Mouse (Mus musculus) MEL (cell line): ENCODE measurements around the gene Ctsl. TPM values are rescaled to one million over a fixed set of nuclear protein-coding genes. Genes with fewer than 3 reads are reported as not detected.

Experiments
- DNase-seq: peaks from one replicate; pipeline ENCODE4 v3.0.0; 2011; ENCODE audit warnings: low read depth, low spot score
- H3K27ac ChIP-seq: 2 replicates; pipeline ENCODE4 v1.5.1; 2012; ENCODE audit warnings: low read depth, mild to moderate bottlenecking, control low read depth, low read length, moderate library complexity; ENCODE audit not compliant: control insufficient read depth
- H3K27me3 ChIP-seq, 2 experiments: fragments of 150-350 bp in 1 of 2; sonication (generic) in 1 of 2; 2 replicates each; pipeline ENCODE4 v1.6.1; 2012; ENCODE audit warnings: low read length in 2 of 2, mild to moderate bottlenecking in 2 of 2, improper control_type of control experiment in 1 of 2, moderate library complexity in 1 of 2; ENCODE audit not compliant: insufficient read depth in 2 of 2, control insufficient read depth in 1 of 2
- H3K36me3 ChIP-seq, 2 experiments: 2 replicates each; pipeline ENCODE4 v1.6.1; 2012 to 2014; ENCODE audit warnings: low read length in 2 of 2, improper control_type of control experiment in 1 of 2, inconsistent platforms in 1 of 2, mild to moderate bottlenecking in 1 of 2; ENCODE audit not compliant: insufficient read depth in 2 of 2, control insufficient read depth in 1 of 2
- H3K4me1 ChIP-seq, 2 experiments: fragments of 150-350 bp in 1 of 2; sonication (generic) in 1 of 2; 2 replicates each; pipeline ENCODE4 v1.6.1; 2012; ENCODE audit warnings: low read length in 2 of 2, improper control_type of control experiment in 1 of 2, mild to moderate bottlenecking in 1 of 2; ENCODE audit not compliant: insufficient read depth in 2 of 2, control insufficient read depth in 1 of 2
- H3K4me3 ChIP-seq, 2 experiments: fragments of 150-350 bp in 1 of 2; sonication (generic) in 1 of 2; 2 replicates each; pipeline ENCODE4 v1.5.1; 2012; ENCODE audit warnings: low read depth in 2 of 2, low read length in 2 of 2, mild to moderate bottlenecking in 2 of 2, moderate library complexity in 2 of 2, control low read depth in 1 of 2, improper control_type of control experiment in 1 of 2; ENCODE audit not compliant: control insufficient read depth in 1 of 2, insufficient read depth in 1 of 2
- H3K79me2 ChIP-seq: 2 replicates; pipeline ENCODE4 v1.6.1; 2012; ENCODE audit warnings: mild to moderate bottlenecking, low read length, moderate library complexity; ENCODE audit not compliant: control insufficient read depth, poor library complexity, insufficient read depth
- H3K9ac ChIP-seq: 2 replicates; pipeline ENCODE4 v1.6.1; 2012; ENCODE audit warnings: low read depth, mild to moderate bottlenecking, control low read depth, low read length, moderate library complexity; ENCODE audit not compliant: control insufficient read depth, poor library complexity, severe bottlenecking
- H3K9me3 ChIP-seq: fragments of 150-350 bp; sonication (generic); replicated peaks from 2 replicates; pipeline ENCODE4 v1.6.1; 2012; ENCODE audit warnings: mild to moderate bottlenecking, low read length, improper control_type of control experiment, moderate library complexity; ENCODE audit not compliant: insufficient read depth
- BHLHE40 ChIP-seq: IDR thresholded peaks from 2 replicates; pipeline ENCODE4 v1.6.1; 2012; ENCODE audit warnings: low read depth, mild to moderate bottlenecking, inconsistent platforms, low read length, improper control_type of control experiment, borderline replicate concordance
- CHD2 ChIP-seq: IDR thresholded peaks from 2 replicates; pipeline ENCODE4 v1.6.1; 2011; ENCODE audit warnings: low read length, improper control_type of control experiment
- GATA1 ChIP-seq: IDR thresholded peaks from 2 replicates; pipeline ENCODE4 v1.6.1; 2011; ENCODE audit warnings: low read depth, low read length, improper control_type of control experiment
- HCFC1 ChIP-seq: IDR thresholded peaks from 2 replicates; pipeline ENCODE4 v1.6.1; 2012; ENCODE audit warnings: low read depth, mild to moderate bottlenecking, inconsistent platforms, low read length, improper control_type of control experiment, moderate library complexity
- MAX ChIP-seq: IDR thresholded peaks from 2 replicates; pipeline ENCODE4 v1.6.1; 2011; ENCODE audit warnings: low read length, improper control_type of control experiment
- MXI1 ChIP-seq: IDR thresholded peaks from 2 replicates; pipeline ENCODE4 v1.6.1; 2011; ENCODE audit warnings: mild to moderate bottlenecking, low read depth, low read length, improper control_type of control experiment
- MYB ChIP-seq: IDR thresholded peaks from 2 replicates; pipeline ENCODE4 v1.6.1; 2011; ENCODE audit warnings: mild to moderate bottlenecking, low read depth, low read length, improper control_type of control experiment
- MYC ChIP-seq: IDR thresholded peaks from 2 replicates; pipeline ENCODE4 v1.6.1; 2011; ENCODE audit warnings: low read depth, mild to moderate bottlenecking, low read length, improper control_type of control experiment, moderate library complexity
- NELFE ChIP-seq: IDR thresholded peaks from 2 replicates; pipeline ENCODE4 v1.6.1; 2011; ENCODE audit warnings: low read depth, low read length, improper control_type of control experiment
- POLR2AphosphoS5 ChIP-seq: IDR thresholded peaks from 2 replicates; pipeline ENCODE4 v1.6.1; 2012; ENCODE audit warnings: low read depth, borderline replicate concordance, mild to moderate bottlenecking, inconsistent platforms, low read length, moderate library complexity, mixed read lengths
- RAD21 ChIP-seq: IDR thresholded peaks from 2 replicates; pipeline ENCODE4 v1.6.1; 2011; ENCODE audit warnings: mild to moderate bottlenecking, low read depth, low read length, improper control_type of control experiment
- SIN3A ChIP-seq: IDR thresholded peaks from 2 replicates; pipeline ENCODE4 v1.6.1; 2012; ENCODE audit warnings: low read length, improper control_type of control experiment, inconsistent platforms
- TAL1 ChIP-seq: IDR thresholded peaks from 2 replicates; pipeline ENCODE4 v1.6.1; 2012; ENCODE audit warnings: mild to moderate bottlenecking, inconsistent platforms, low read length, moderate library complexity, mixed read lengths
- TCF12 ChIP-seq: IDR thresholded peaks from 2 replicates; pipeline ENCODE4 v1.6.1; 2014; ENCODE audit warnings: low read depth, mild to moderate bottlenecking, inconsistent platforms, low read length, improper control_type of control experiment, moderate library complexity
- ZC3H11A ChIP-seq: IDR thresholded peaks from 2 replicates; pipeline ENCODE4 v1.6.1; 2012; ENCODE audit warnings: low read depth, mild to moderate bottlenecking, inconsistent platforms, low read length, improper control_type of control experiment
- ZKSCAN1 ChIP-seq: IDR thresholded peaks from 2 replicates; pipeline ENCODE4 v1.6.1; 2012; ENCODE audit warnings: low read depth, mild to moderate bottlenecking, inconsistent platforms, low read length, improper control_type of control experiment, moderate library complexity
- ZNF384 ChIP-seq: IDR thresholded peaks from 2 replicates; pipeline ENCODE4 v1.6.1; 2012; ENCODE audit warnings: low read depth, mild to moderate bottlenecking, inconsistent platforms, low read length, improper control_type of control experiment
- polyA plus RNA-seq, 2 experiments: library from polyadenylated mRNA; stranded (reverse) in 1 of 2; unstranded in 1 of 2; fragments of >175 nt in 1 of 2; fragments of >200 nt in 1 of 2; gene quantifications; 2 replicates each; pipeline versions ENCODE4 v1.2.1 to v1.2.4; 2012; ENCODE audit warnings: low replicate concordance in 2 of 2, low read depth in 1 of 2; ENCODE audit not compliant: insufficient read length in 2 of 2, insufficient read depth in 1 of 2, missing spikeins in 1 of 2
- total RNA-seq: library from RNA; depleted of rRNA; stranded (reverse); fragments of 300-350 nt; gene quantifications from 2 replicates; pipeline ENCODE4 v1.2.3, GENCODE M21; 2012; rRNA removed

Gene Ctsl
- total and polyA plus RNA-seq, 3 experiments = 20.1 to 39.2 TPM; not detected in 1

DNA sequence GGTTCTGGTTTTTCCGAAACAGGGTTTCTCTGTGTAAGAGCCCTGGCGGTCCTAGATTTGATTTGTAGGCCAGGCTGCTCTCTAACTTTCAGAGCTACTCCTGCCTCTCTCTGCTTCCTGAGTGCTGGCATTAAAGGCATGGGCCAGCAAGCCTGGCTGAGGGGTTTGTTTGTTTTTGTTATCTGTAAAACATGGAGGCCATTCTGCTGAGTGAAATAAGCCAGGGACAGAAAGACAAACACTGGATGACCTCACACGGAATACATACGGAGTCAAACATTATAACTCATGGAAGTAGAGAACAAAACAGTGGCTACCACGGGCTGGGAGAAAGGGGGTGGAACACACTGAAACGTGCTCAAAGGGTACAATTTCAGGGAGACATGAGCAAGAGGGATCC lies 60.1 kb downstream of the Ctsl start:
- Histone ChIP-seq H3K27ac (no peak overlapping the region), H3K9ac (no peak overlapping the region), H3K4me1 (peaks cover 0 to 3% of the 10 kb centered on the region in 2 experiments; a peak in 1 of 4 replicates), H3K9me3 (no peaks in the 10 kb centered on the region), H3K36me3 (peaks cover 0 to 2% of the 10 kb centered on the region in 2 experiments; a peak in 1 of 4 replicates), H3K27me3 (no peaks in the 10 kb centered on the region), H3K79me2 (no peaks in the 10 kb centered on the region; the same call in 1 of the 2 replicates), H3K4me3 (no peak overlapping the region)
- no peak for DNase-seq
- TF ChIP-seq MYC = no peak
- no peak for TF ChIP-seq ZC3H11A
- no peak for TF ChIP-seq ZKSCAN1
- TF ChIP-seq POLR2AphosphoS5 = no peak
- no peak for TF ChIP-seq TCF12
- TF ChIP-seq SIN3A = no peak
- no peak for TF ChIP-seq MXI1
- no peak for TF ChIP-seq GATA1
- TF ChIP-seq RAD21 = no peak
- no peak for TF ChIP-seq ZNF384
- no peak for TF ChIP-seq NELFE
- TF ChIP-seq TAL1 = no peak
- TF ChIP-seq MYB = no peak
- TF ChIP-seq MAX = no peak
- no peak for TF ChIP-seq BHLHE40

DNA sequence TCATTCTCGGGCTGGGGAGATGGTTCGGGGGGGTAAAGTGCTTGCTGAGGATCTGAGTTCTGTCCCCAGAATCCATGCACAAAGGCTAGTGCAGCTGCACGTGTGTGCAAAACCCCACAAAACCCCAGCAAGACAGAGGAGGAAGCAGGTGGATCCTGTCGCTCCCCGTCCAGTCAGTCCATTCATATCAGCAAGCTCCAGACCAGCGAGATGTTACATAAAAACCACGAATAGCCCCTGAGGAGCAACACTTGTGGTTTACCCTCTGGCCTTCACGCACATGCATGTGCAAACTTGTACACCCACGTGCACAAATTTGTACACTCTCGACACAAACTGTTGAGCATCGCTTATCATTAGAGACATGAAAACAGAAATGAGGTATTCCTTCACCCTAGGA lies 60.8 kb downstream of the Ctsl start:
- Histone ChIP-seq H3K27ac (no peak overlapping the region), H3K36me3 (peaks cover 0 to 2% of the 10 kb centered on the region in 2 experiments; a peak in 1 of 4 replicates), H3K9ac (no peak overlapping the region), H3K27me3 (no peaks in the 10 kb centered on the region), H3K4me1 (0 out of 4 replicates have a peak, but pooled peaks cover 0 to 3% of the 10 kb centered on the region in 2 experiments), H3K4me3 (no peak overlapping the region), H3K9me3 (no peaks in the 10 kb centered on the region), H3K79me2 (no peaks in the 10 kb centered on the region; the same call in 1 of the 2 replicates)
- TF ChIP-seq CHD2 (no peak), TAL1 (peak; percentile 44), HCFC1 (no peak), TCF12 (peak; percentile 25; the same call in 1 of the 2 replicates), MXI1 (0 out of 2 replicates have a peak, but pooled peaks have one; percentile 28)
- DNase-seq = peak; percentile 29

Other genes starting within 250 kb of the Ctsl start
- gene Slc35d2, start 241.5 kb downstream of the Ctsl start, total RNA-seq = 3.9 and 6.0 TPM in 2 replicates
- gene Slc35d2, start 241.5 kb downstream of the Ctsl start, polyA plus RNA-seq = 10 to 100 TPM in 1 of 2 experiments, not detected in 1; 11.6 TPM
- gene Zfp367, start 217.7 kb downstream of the Ctsl start, total RNA-seq = 19.5 and 23.4 TPM in 2 replicates
- gene Zfp367, start 217.7 kb downstream of the Ctsl start, polyA plus RNA-seq = 10 to 100 TPM in 1 of 2 experiments, not detected in 1; 28.4 TPM
- gene Habp4, start 209.1 kb downstream of the Ctsl start, total RNA-seq = 4.4 and 4.5 TPM in 2 replicates
- 10 to 100 TPM in 1 of 2 experiments, not detected in 1; 19.8 TPM for gene Habp4, start 209.1 kb downstream of the Ctsl start, polyA plus RNA-seq
- gene Cdc14b, start 95.6 kb downstream of the Ctsl start, total RNA-seq = 18.7 and 22.2 TPM in 2 replicates
- 10 to 100 TPM in 1 of 2 experiments, not detected in 1; 28.3 TPM for gene Cdc14b, start 95.6 kb downstream of the Ctsl start, polyA plus RNA-seq
- gene Aaed1, start 58.2 kb downstream of the Ctsl start, total RNA-seq = 4.2 and 4.4 TPM in 2 replicates
- gene Aaed1, start 58.2 kb downstream of the Ctsl start, polyA plus RNA-seq = 100 to 1,000 TPM in 1 of 2 experiments, 10 to 100 TPM in 1; 13.5 to 190 TPM
- 3.4 and 3.6 TPM in 2 replicates for gene Cdk20, start 61.4 kb upstream of the Ctsl start, total RNA-seq
- 1 to 10 TPM in 1 of 2 experiments, not detected in 1; 9.3 TPM for gene Cdk20, start 61.4 kb upstream of the Ctsl start, polyA plus RNA-seq
- not detected in 2 replicates for gene Fam240b, start 126.9 kb upstream of the Ctsl start, total RNA-seq
- gene Fam240b, start 126.9 kb upstream of the Ctsl start, polyA plus RNA-seq = not detected